Mouse (Mus musculus): ENCODE results near the gene Itgbl1. TPM values are rescaled to one million over a fixed set of nuclear protein-coding genes. Genes with fewer than 3 reads are reported as not detected.
"Not testable (repeated sequence)": the region's sequence is repeated elsewhere in the genome, so short reads cannot be mapped to it uniquely, and the experiment has no call there.

Itgbl1 gene
- 1.0 and 1.5 TPM in 2 replicates for polyA plus RNA-seq (2016; fragmentation: Nextera tagmentation; extraction: Ambion mirVana)

DNA sequence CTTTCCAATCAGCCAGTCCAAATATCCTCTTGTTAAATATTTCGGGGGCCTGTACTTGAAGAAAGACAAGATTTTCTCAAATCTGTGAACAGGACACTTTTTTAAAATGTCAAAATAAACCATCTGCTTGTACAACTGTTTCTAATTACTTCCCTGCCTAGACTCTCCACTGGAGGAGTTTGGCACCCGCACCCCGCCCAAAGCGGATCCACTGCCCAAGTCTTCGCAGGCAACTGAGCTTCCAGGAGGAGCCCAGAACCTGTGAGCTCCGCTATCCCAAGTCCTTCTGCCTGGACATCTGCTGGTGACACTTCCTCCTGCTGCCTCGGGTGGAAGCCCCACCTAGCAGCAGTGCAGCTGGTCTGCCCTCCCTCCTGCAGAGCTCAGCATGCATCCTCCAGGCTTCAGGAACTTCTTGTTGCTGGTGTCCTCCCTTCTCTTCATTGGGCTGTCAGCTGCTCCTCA, at the start of gene Itgbl1:
Gene Itgbl1 (plus strand): TSS at position 51 of the 465 bp plus-strand sequence.
- no peak for ATAC-seq (ENCODE audit: low FRiP score, low read depth)
- WGBS: 48% methylated on average over 7 of the region's 7 CpGs

DNA sequence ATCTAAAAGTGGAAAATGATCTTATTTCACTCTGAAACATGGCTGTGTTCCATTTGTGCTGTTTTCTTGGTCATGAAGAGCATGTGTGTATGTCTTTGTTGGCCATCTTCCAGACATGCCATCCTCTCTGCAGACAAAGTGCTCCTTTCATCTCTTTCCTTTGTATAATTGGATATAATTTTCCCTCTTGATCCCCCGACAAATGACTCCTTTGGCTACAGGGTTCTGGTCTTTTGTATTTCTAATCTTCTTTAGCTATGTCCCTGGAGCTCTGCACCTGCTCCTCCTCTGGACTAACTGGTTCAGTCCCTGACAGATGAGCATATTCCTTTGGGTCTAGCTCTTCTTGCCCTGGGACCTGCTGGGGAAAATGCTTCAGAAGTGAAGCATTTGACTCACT, 36.8 kb upstream of the Itgbl1 start:
- Histone ChIP-seq H3K9ac (no peak overlapping the region), H3K4me1 (peaks cover 11% of the 10 kb centered on the region; the same call in 1 of the 2 replicates), H3K27ac (no peak overlapping the region), H3K9me3 (no peaks in the 10 kb centered on the region), H3K4me3 (no peak overlapping the region), H3K4me2 (replicated peaks) (no peak overlapping the region), H3K27me3 (replicated peaks) (peaks cover 5% of the 10 kb centered on the region; the same call in 1 of the 2 replicates), H3K36me3 (no peaks in the 10 kb centered on the region)
- WGBS: 23% methylated on average over 1 of the region's 1 CpGs
- ATAC-seq (ENCODE audit: low FRiP score, low read depth): no peak; the same call in 1 of the 2 replicates

More for the DNA sequence above, at the start of gene Itgbl1:
- Histone ChIP-seq H3K27me3 (replicated peaks) (no peaks in the 10 kb centered on the region), H3K36me3 (no peaks in the 10 kb centered on the region), H3K4me3 (no peak within 1 kb of the TSS), H3K9ac (no peak within 1 kb of the TSS), H3K9me3 (no peaks in the 10 kb centered on the region), H3K4me1 (peaks cover 5% of the 10 kb centered on the region), H3K27ac (no peak within 1 kb of the TSS), H3K4me2 (replicated peaks) (no peak within 1 kb of the TSS)

DNA sequence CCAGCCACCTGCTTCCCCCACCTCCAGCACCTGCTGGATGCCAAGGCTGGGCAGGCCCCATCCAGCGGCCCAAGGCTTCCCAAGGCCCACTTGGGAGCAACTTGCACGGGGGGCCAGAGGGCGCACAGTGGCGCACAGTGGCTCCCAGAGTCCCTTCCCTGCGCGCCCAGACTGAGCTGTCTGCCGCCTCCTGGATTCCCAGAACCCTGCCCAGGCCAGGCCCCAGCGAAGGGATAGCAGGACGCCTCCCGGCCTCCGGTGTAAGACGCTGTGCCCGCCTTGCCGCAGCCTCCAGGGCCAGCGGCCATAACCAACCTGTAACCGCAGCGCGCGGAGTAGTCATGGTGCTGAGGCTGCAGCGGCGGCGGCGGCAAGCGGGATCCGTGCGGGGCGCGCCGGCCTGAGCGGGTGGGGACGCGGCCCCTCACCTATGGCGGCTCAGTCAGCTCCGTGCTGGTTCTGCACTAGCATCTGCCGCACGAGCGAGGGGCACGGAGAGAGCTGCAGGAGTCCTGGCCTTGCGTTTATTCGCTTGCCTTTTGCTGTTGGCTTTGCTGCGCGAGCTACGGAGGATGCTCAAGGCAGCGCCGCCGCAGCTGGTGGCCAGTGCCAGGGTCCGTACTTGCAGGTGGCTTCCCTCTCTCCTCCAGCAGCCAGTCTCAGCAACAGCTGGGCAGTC, 33.1 kb upstream of the Itgbl1 start, which contains the start of gene Nalcn:
Gene Nalcn (minus strand): TSS at position 644 of the 679 bp plus-strand sequence.
- Histone ChIP-seq H3K27ac (peak within 1 kb of the TSS; percentile 57), H3K27me3 (replicated peaks) (peaks cover 5% of the 10 kb centered on the region; the same call in 1 of the 2 replicates), H3K9me3 (no peaks in the 10 kb centered on the region), H3K4me3 (peak within 1 kb of the TSS; percentile 57), H3K36me3 (no peaks in the 10 kb centered on the region), H3K4me2 (replicated peaks) (peak within 1 kb of the TSS; percentile 85), H3K9ac (peak within 1 kb of the TSS; percentile 69), H3K4me1 (peaks cover 11% of the 10 kb centered on the region; the same call in 1 of the 2 replicates)
- peak; percentile 84 for ATAC-seq (ENCODE audit: low FRiP score, low read depth)
- under 1% methylated on average over 47 of the region's 47 CpGs for WGBS

DNA sequence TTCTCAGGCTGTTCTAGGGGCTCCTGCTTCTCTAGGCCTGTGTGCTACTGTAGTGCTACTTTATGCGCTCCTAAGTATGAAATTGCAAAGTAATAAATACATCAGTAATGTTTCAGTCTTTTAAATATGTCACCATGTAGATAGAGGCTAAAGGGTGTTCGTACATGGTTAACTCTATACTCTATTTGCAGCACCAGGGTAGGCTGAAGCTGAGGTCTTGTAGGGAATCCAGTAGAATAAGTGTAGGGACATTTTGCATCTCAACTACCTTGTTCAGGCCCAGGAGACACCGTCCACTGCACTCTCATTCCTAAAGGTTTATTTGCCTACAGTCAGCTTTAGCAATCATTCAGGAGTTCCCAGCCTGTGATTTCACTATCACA, 32.6 kb upstream of the Itgbl1 start:
- peaks cover 11% of the 10 kb centered on the region; the same call in 1 of the 2 replicates for H3K4me1 ChIP-seq
- peak overlapping the region; percentile 57 for H3K4me3 ChIP-seq
- no peak overlapping the region for H3K27ac ChIP-seq
- H3K36me3 ChIP-seq: no peaks in the 10 kb centered on the region
- peaks cover 5% of the 10 kb centered on the region; the same call in 1 of the 2 replicates for H3K27me3 ChIP-seq (replicated peaks)
- WGBS: 56% methylated on average over 3 of the region's 3 CpGs
- ATAC-seq (ENCODE audit: low FRiP score, low read depth): 0 out of 2 replicates have a peak, but pooled peaks have one; percentile 17
- peak overlapping the region; percentile 85 for H3K4me2 ChIP-seq (replicated peaks)
- no peaks in the 10 kb centered on the region for H3K9me3 ChIP-seq
- H3K9ac ChIP-seq: peak overlapping the region; percentile 69

GRCm38 (mm10) chr14:123661091-123661491, 1.3 kb downstream of the Itgbl1 start:
- peak; percentile 85 for ATAC-seq (ENCODE audit: low FRiP score, low read depth)
- no peaks in the 10 kb centered on the region for H3K27me3 ChIP-seq (replicated peaks)
- H3K9ac ChIP-seq: no peak overlapping the region
- peaks cover 5% of the 10 kb centered on the region for H3K4me1 ChIP-seq
- peak overlapping the region; percentile 34 for H3K4me2 ChIP-seq (replicated peaks)
- 20% methylated on average over 20 of the region's 20 CpGs for WGBS
- no peak overlapping the region for H3K4me3 ChIP-seq
- no peaks in the 10 kb centered on the region for H3K36me3 ChIP-seq
- H3K9me3 ChIP-seq: no peaks in the 10 kb centered on the region
- no peak overlapping the region for H3K27ac ChIP-seq

- no peak for ATAC-seq (ENCODE audit: low FRiP score, low read depth)
- H3K36me3 ChIP-seq: no peaks in the 10 kb centered on the region
- no peaks in the 10 kb centered on the region for H3K27me3 ChIP-seq (replicated peaks)
- peaks cover 5% of the 10 kb centered on the region for H3K4me1 ChIP-seq
- no peak overlapping the region for H3K9ac ChIP-seq
- 78% methylated on average over 1 of the region's 1 CpGs for WGBS
- no peak overlapping the region for H3K4me2 ChIP-seq (replicated peaks)
- H3K9me3 ChIP-seq: no peaks in the 10 kb centered on the region
- H3K27ac ChIP-seq: no peak overlapping the region
- no peak overlapping the region for H3K4me3 ChIP-seq
Measured at GRCm38 (mm10) chr14:123662386-123662785, 2.6 kb downstream of the Itgbl1 start.

- Histone ChIP-seq H3K9ac (no peak overlapping the region), H3K4me3 (no peak overlapping the region), H3K27me3 (replicated peaks) (no peaks in the 10 kb centered on the region), H3K4me2 (replicated peaks) (no peak overlapping the region), H3K36me3 (no peaks in the 10 kb centered on the region), H3K27ac (no peak overlapping the region), H3K9me3 (no peaks in the 10 kb centered on the region), H3K4me1 (peaks cover 5% of the 10 kb centered on the region)
- no peak for ATAC-seq (ENCODE audit: low FRiP score, low read depth)
Measured at GRCm38 (mm10) chr14:123663206-123663605, 3.4 kb downstream of the Itgbl1 start.

- Histone ChIP-seq H3K27ac (no peak overlapping the region), H3K27me3 (replicated peaks) (no peaks in the 10 kb centered on the region), H3K9me3 (no peaks in the 10 kb centered on the region), H3K9ac (no peak overlapping the region), H3K4me1 (peaks cover 5% of the 10 kb centered on the region), H3K36me3 (no peaks in the 10 kb centered on the region), H3K4me2 (replicated peaks) (no peak overlapping the region), H3K4me3 (no peak overlapping the region)
- ATAC-seq (ENCODE audit: low FRiP score, low read depth): no peak
Measured at GRCm38 (mm10) chr14:123664451-123664850, 4.7 kb downstream of the Itgbl1 start.

DNA sequence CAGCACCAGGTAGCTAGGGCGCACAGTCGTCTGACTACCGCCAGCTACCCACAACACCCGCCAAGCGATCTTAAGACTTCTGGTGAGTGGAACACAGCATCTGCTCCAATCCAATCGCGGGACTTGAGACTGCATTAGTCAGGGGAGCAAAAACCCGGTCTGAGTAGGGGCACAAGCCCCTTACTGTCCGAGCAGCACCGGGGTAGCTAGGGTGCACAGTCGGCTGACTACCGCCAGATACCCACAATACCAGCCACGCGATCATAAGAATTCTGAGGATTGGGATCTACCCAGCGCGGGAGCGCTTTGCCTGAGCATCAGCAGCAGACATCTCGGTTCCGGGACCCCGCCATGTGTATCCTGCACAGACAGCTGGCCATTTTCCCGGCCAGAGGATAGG, 11.3 kb downstream of the Itgbl1 start:
- not testable (repeated sequence) for H3K4me3 ChIP-seq; H3K27me3 ChIP-seq (replicated peaks); H3K4me2 ChIP-seq (replicated peaks); H3K9ac ChIP-seq; ATAC-seq (ENCODE audit: low FRiP score, low read depth); H3K27ac ChIP-seq; H3K36me3 ChIP-seq; H3K9me3 ChIP-seq; H3K4me1 ChIP-seq
- 87% methylated on average over 21 of the region's 21 CpGs for WGBS

- Histone ChIP-seq H3K9ac (no peak overlapping the region), H3K27me3 (replicated peaks) (no peaks in the 10 kb centered on the region), H3K36me3 (no peaks in the 10 kb centered on the region), H3K4me1 (no peaks in the 10 kb centered on the region), H3K4me2 (replicated peaks) (no peak overlapping the region), H3K27ac (no peak overlapping the region), H3K9me3 (no peaks in the 10 kb centered on the region), H3K4me3 (no peak overlapping the region)
- ATAC-seq (ENCODE audit: low FRiP score, low read depth): no peak
- 82% methylated on average over 2 of the region's 2 CpGs for WGBS
Measured at GRCm38 (mm10) chr14:123678091-123678490, 18.3 kb downstream of the Itgbl1 start.

GRCm38 (mm10) chr14:123714751-123715150, 55.0 kb downstream of the Itgbl1 start:
- Histone ChIP-seq H3K9me3 (no peaks in the 10 kb centered on the region), H3K27me3 (replicated peaks) (no peaks in the 10 kb centered on the region), H3K4me3 (no peak overlapping the region), H3K27ac (no peak overlapping the region), H3K4me2 (replicated peaks) (no peak overlapping the region), H3K4me1 (no peaks in the 10 kb centered on the region), H3K9ac (no peak overlapping the region), H3K36me3 (no peaks in the 10 kb centered on the region)
- ATAC-seq (ENCODE audit: low FRiP score, low read depth): no peak

DNA sequence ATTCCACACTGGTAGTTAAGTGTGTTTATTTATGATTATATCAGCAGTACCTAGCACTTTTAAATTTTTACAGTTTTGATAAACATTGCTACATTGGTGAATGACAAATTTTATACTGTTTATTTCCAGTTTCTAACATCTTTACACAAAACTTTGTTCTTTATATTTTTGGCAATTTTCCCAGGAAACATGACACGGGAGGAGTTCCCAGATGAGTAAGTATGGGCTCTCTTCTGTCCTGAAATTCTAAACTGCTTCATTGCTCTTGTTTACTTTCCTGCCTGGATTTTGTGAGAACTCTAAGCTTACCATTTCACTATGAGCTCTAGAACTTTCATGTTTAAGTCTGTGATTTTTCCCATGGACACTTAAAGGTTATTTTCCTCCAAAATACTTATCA, 82.3 kb downstream of the Itgbl1 start:
- ATAC-seq (ENCODE audit: low FRiP score, low read depth): no peak
- WGBS: 73% methylated on average over 1 of the region's 1 CpGs
- Histone ChIP-seq H3K4me2 (replicated peaks) (no peak overlapping the region), H3K4me3 (no peak overlapping the region), H3K9ac (no peak overlapping the region), H3K9me3 (no peaks in the 10 kb centered on the region), H3K4me1 (no peaks in the 10 kb centered on the region), H3K36me3 (no peaks in the 10 kb centered on the region), H3K27ac (no peak overlapping the region), H3K27me3 (replicated peaks) (no peaks in the 10 kb centered on the region)

DNA sequence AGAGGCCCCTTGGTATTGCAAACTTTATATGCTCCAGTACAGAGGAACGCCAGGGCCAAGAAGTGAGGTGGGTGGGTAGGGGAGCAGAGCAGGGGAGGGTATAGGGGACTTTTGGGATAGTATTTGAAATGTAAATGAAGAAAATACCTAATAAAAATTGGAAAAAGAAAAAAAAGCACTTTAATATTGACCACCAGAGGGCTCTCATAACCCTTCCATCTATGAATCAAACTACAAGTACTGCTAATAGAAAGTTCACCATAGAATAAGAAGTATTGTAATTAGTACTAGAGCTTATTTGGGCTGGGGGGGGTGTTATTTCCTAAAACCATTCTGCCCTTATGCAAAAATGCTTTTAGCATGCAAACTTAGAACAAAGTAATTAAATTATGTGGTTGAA, 91.2 kb downstream of the Itgbl1 start:
- H3K9me3 ChIP-seq: no peaks in the 10 kb centered on the region
- WGBS: 100% methylated on average over 1 of the region's 1 CpGs
- no peaks in the 10 kb centered on the region for H3K36me3 ChIP-seq
- no peak overlapping the region for H3K4me2 ChIP-seq (replicated peaks)
- no peak overlapping the region for H3K27ac ChIP-seq
- H3K4me3 ChIP-seq: no peak overlapping the region
- no peaks in the 10 kb centered on the region for H3K27me3 ChIP-seq (replicated peaks)
- ATAC-seq (ENCODE audit: low FRiP score, low read depth): no peak
- no peak overlapping the region for H3K9ac ChIP-seq
- H3K4me1 ChIP-seq: no peaks in the 10 kb centered on the region

All from neural tube, embryonic 12.5 days (tissue).